Mouse (Mus musculus) T-helper 17 cell (primary cell): ENCODE measurements around the gene Gpr176.

Experiments
- in situ Hi-C, 2 experiments: fragments of 300-600 bp; cut with MboI, MseI; formaldehyde crosslinking; loops; 1 replicate in 1 of 2; 2 replicates in 1 of 2; pipeline ENCODE4 v1.15.1; 2025; ENCODE audit warnings: high pct_unique_total_duplicates in 2 of 2

The Gpr176 gene

DNA sequence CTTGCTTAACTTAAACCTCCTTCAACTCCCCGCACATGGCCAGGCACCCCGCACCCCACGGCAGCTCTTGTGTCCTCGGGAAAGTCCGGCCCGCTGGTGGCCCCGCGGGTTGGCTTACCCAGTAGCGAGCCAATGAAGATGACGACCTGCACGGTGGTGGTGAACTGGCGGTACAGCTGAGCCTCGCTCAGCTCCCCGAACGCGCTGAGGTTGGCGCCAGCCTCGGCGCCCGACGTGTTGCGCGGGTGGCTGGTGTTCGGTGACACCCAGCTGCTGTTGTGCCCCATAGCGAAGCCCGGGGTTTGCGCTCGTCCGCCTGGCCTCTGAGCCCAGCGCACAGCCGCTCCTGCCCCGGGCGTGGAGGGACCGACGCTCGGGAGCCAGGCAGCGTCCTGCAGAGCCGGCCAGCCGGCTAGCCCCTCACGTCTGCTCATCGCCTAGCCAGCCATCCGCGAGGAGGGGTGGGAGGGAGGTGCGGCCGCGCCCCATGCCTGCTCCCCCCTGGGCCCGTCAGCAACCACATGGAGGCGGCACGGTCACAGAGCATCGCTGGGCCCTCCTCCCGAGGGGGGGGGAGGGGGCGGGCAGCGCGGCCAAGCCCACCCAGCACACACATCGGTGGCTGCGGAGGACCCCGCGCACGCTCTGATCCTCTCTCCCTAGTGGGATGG, at the start of gene Gpr176:
Gene Gpr176, minus strand, starts transcription at position 519 of the 671 bp plus-strand sequence.
- in situ Hi-C loops: no loop called here

DNA sequence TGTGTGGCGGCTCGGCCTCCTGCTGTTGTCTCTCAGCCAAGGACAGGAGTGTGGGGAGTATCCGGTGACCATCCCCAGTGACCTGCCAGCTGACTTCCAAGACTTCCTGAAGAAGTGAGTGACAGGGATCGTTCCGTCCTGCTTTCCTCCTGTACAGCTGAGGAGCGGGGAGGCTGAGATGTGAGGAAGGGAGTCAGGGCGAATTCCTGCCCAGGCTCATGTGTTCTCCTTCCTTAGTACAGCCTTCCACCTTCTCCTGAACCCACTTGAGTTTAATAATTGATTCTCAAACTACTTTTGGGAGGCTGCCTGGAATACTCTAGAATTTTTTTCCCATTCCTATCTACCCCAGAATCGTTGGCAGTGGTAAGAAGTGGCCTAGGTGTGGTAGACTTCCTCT, 49.2 kb upstream of the Gpr176 start:
- in situ Hi-C loops: no loop called here

DNA sequence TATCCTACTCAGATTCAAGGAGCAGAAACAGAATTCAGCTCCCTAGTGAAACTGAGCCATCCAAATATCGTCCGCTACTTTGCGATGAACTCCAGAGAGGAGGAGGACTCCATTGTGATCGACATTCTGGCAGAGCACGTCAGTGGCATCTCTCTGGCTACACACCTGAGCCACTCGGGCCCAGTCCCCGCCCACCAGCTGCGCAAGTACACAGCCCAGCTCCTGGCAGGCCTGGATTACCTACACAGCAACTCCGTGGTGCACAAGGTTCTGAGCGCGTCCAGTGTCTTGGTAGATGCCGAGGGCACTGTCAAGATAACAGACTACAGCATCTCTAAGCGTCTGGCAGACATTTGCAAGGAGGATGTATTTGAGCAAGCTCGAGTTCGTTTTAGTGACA, 48.7 kb upstream of the Gpr176 start:
- in situ Hi-C loops: no loop called here

DNA sequence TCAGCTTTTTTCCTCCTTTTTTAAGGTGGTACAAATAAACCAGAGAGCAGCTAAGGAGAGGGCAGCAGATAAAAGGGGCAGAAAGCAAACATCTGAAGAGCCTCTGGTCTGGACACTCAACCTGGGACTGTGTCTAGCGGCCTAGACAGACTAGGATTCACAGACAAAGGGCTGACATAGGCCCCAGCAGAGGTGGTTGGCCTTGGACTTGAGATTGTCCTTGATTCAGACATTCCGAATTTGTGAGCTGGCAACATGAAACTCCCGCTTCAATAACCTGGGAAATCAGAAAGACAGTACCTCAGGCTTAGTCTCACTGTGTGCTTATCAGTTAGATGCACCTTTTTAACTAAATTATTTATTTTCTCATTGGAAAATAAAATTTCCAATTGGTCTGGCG, 44.9 kb upstream of the Gpr176 start:
- in situ Hi-C loops: no loop called here

- in situ Hi-C loops: no loop called here
Observed at GRCm38 (mm10) chr2:118415601-118416355, 42.6 kb upstream of the Gpr176 start.

DNA sequence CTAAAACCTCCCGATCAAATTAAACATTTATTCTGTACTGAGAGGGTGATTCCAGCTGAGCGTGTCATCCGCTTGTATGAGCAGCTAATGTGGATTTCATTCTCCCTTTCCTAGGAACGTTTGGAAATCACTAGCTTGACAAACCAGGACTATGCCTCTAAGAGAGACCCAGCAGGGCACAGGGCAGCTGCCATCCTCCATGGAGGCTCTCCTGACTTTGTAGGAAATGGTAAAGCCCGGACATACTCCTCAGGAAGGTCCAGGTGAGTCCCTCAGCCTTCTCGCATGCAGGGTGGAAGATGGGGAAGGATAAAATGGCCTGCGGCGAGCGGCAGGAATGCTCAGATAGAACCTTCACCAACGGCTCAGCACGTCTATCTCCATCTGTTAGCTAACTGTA, 39.6 kb upstream of the Gpr176 start:
- in situ Hi-C loops: no loop called here

DNA sequence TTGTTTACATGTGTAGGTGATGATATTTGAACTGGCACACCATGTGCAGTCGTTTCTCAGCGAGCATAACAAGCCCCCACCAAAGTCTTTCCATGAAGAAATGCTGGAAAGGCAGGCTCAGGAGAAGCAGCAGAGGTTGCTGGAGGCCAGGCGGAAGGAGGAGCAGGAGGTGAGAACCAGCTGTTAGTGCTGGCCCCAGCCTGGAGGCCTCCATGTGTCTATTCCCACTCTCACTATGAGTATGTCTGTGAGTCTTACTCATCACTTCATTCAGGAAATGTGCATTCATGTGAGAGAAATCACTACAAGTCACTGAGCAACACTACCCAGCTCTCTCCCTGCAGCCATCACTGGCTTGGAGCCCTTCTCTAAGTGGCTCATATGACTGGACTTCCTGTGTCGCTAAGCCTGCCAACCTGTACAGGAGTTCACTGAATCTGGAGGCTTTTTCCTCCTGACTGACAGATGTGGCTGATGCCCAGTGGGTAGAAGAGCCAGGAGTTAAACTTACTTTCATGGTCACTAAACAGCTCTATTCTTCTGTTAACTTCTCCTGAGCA, 35.2 kb upstream of the Gpr176 start:
- in situ Hi-C loops: no loop called here

DNA sequence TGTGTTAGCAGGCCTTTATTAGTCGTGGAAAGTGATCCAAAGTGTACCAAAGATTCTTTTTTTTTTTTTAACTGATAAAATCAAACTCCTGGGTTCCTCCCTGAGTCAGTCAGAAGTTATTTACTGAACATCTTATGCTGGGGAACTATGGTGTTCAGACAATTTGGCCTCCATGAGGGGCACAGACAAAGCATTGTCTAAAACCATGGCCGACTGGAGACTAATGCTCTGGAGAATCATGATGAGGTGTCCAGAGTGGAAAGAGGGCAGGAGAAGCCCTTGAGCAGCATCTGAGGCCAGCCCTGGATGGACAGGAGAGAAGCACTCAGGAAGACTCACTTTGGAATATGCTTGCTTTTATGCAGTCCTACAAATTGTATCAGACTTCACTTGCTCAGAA, 33.6 kb upstream of the Gpr176 start:
- in situ Hi-C loops: no loop called here

- in situ Hi-C loops: no loop called here
Observed at GRCm38 (mm10) chr2:118405568-118405967, 32.3 kb upstream of the Gpr176 start.

DNA sequence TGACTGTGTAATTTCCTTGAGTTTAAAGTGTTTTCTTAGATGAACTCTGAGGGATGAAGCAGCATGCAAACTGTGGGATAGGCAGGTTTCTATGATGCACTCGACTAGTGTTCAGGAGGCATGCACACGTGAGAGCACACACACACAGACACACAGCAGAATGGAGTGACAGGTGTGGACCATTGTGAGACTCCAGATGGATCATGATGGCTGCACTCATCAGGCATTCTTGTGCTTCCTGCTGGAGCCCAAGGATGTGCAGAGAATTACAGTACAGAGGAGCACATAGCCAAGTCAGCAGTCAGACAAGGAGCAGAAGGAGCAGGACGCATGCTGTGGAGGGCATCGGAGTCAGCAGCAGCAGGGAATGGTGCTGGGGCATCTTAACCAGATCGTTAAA, 31.1 kb upstream of the Gpr176 start:
- in situ Hi-C loops: no loop called here

GRCm38 (mm10) chr2:118401834-118402727, 28.9 kb upstream of the Gpr176 start:
- in situ Hi-C loops: no loop called here

- in situ Hi-C loops: loop anchor here in 1 of 2 experiments (25.0 kb wide), 1 partner anchor 1087 kb away; no protein-coding TSS in a partner anchor
Observed at GRCm38 (mm10) chr2:118399751-118400150, 26.5 kb upstream of the Gpr176 start.

GRCm38 (mm10) chr2:118391201-118391600, 18.0 kb upstream of the Gpr176 start:
- in situ Hi-C loops: loop anchor here in 1 of 2 experiments (25.0 kb wide), 1 partner anchor 1079 kb away; no protein-coding TSS in a partner anchor

- in situ Hi-C loops: loop anchor here in 1 of 2 experiments (25.0 kb wide), 1 partner anchor 1078 kb away; no protein-coding TSS in a partner anchor
Observed at GRCm38 (mm10) chr2:118390072-118390471, 16.9 kb upstream of the Gpr176 start.

DNA sequence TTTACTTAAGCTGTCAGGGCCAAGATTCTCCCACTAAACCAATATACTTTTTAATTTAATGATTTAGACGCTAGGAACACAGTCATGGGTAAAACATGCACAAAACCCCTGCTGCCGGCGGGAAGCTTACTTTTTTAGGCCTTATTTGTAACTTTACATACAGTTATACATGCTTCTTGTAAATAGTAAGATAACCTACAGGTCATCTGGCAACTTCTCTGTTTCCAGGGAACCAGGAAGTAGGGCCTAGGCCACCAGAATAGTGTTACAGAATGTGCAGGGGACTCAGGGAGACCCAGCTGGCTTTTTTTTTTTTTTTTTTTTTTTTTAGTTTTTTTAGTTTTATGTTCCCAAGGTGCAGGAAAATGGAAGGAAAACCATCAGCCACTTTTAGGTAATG, 16.4 kb upstream of the Gpr176 start:
- in situ Hi-C loops: loop anchor here in 1 of 2 experiments (25.0 kb wide), 1 partner anchor 1077 kb away; no protein-coding TSS in a partner anchor

GRCm38 (mm10) chr2:118388341-118389335, 15.4 kb upstream of the Gpr176 start, which contains the start of gene Eif2ak4:
TSS of gene Eif2ak4 (plus strand) at chr2:118388618.
- in situ Hi-C loops: loop anchor here in 1 of 2 experiments (25.0 kb wide), 1 partner anchor 1076 kb away; no protein-coding TSS in a partner anchor

DNA sequence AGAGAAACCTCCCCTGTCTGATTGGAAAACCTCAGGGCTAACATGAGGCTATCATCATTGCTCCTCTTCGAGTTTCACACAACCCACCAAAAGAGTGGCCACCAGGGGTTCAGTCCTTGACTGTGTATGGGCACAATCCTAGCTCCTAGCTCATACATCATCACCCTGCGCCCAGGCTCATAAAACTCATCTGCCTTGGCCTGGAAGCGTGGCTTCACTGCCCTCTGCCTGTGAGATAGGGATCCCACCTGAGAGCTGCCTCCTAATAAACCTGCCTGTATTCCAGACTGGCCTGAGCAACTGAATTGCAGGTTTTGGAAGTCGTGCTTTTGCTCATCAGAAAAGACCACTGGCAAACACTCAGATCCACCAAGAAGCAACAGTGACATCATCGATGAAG, 10.2 kb upstream of the Gpr176 start:
- in situ Hi-C loops: loop anchor here in 1 of 2 experiments (25.0 kb wide), 1 partner anchor 1071 kb away; no protein-coding TSS in a partner anchor

DNA sequence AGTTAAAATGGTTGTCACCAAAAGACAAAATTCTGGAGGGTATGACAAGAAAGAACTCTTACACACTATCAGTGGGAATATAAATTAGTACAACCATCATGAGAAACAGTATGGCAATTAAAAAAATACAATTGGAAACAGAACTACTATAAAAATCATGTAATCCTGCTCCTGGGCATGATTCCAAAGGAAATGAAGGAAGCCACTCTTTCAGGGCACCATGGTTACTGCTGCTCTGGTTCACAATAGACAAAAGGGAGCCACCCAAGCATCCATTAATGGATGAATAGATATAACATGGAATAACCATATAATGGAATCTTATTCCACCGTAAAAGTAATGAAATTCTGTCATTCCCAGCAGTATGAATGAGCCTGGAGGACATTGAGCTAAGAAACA, 6.5 kb upstream of the Gpr176 start:
- in situ Hi-C loops: loop anchor here in 1 of 2 experiments (25.0 kb wide), 1 partner anchor 1067 kb away; no protein-coding TSS in a partner anchor

GRCm38 (mm10) chr2:118375931-118376330, 2.7 kb upstream of the Gpr176 start:
- in situ Hi-C loops: loop anchor here in 1 of 2 experiments (25.0 kb wide), 1 partner anchor 1064 kb away; no protein-coding TSS in a partner anchor

DNA sequence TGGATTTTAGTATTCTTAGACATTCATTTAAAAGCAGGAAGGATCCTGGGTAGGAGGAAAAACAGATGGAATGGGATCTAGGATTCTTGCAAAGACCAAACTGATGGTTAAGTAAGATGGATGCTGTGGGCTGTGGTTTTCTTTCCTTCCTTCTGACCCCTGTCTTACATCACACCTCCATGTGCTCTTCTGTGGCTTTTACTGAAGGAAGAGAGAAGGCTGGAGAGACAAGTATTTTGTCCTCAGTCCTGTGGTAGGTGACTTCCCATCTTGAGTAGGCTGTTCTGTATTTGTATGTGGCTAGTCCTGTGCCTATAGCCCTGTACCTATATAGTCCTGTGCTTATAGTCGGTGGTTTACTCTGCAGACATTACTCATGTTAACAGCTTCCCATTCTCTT, 2.3 kb upstream of the Gpr176 start:
- in situ Hi-C loops: loop anchor here in 1 of 2 experiments (25.0 kb wide), 1 partner anchor 1063 kb away; no protein-coding TSS in a partner anchor
